Mouse (Mus musculus) midbrain, embryonic 14.5 days (tissue): Measurements from ENCODE around the gene Ccl22. TPM values are rescaled to one million over a fixed set of nuclear protein-coding genes. Genes with fewer than 3 reads are reported as not detected.
A peak's percentile ranks its signal among the peaks of the same experiment; 100 is the strongest.

Source experiments
- ATAC-seq: fragments of 200-750 bp; cut with Nextera tagmentation; 2 replicates; pipeline ENCODE4 v1.8.0; 2017; ENCODE audit warnings: moderate number of reproducible peaks, moderate library complexity; ENCODE audit not compliant: low FRiP score, low TSS enrichment
- DNase-seq: peaks from one replicate; pipeline ENCODE4 v3.0.0-alpha.2; 2015
- H3K27ac ChIP-seq: fragments of 300-500 bp; sonication (generic); replicated peaks from 2 replicates; pipeline ENCODE4 v1.5.1; 2014; ENCODE audit warnings: mild to moderate bottlenecking, low read depth, low read length, moderate library complexity
- H3K27me3 ChIP-seq: fragments of 300-500 bp; sonication (generic); 2 replicates; pipeline ENCODE4 v1.6.1; 2014; ENCODE audit warnings: low read length, control low read depth, mixed read lengths; ENCODE audit not compliant: control insufficient read depth, insufficient read depth
- H3K36me3 ChIP-seq: fragments of 300-500 bp; sonication (generic); 2 replicates; pipeline ENCODE4 v1.6.1; 2014; ENCODE audit warnings: low read length, control low read depth; ENCODE audit not compliant: control insufficient read depth, insufficient read depth
- H3K4me1 ChIP-seq: fragments of 300-500 bp; sonication (generic); 2 replicates; pipeline ENCODE4 v1.6.1; 2014; ENCODE audit warnings: mild to moderate bottlenecking, antibody characterized with exemption, low read length, control low read depth; ENCODE audit not compliant: control insufficient read depth, insufficient read depth
- H3K4me2 ChIP-seq: fragments of 300-500 bp; sonication (generic); 2 replicates; pipeline ENCODE4 v1.6.1; 2014; ENCODE audit warnings: mild to moderate bottlenecking, low read length, moderate library complexity
- H3K4me3 ChIP-seq: fragments of 300-500 bp; sonication (generic); replicated peaks from 2 replicates; pipeline ENCODE4 v1.5.1; 2014; ENCODE audit warnings: low read depth, low read length
- H3K9ac ChIP-seq: fragments of 300-500 bp; sonication (generic); replicated peaks from 2 replicates; pipeline ENCODE4 v1.6.1; 2014; ENCODE audit warnings: mild to moderate bottlenecking, low read length, moderate library complexity
- H3K9me3 ChIP-seq: fragments of 300-500 bp; sonication (generic); 2 replicates; pipeline ENCODE4 v1.6.1; 2016; ENCODE audit warnings: low read length, control low read depth, mixed read lengths; ENCODE audit not compliant: control insufficient read depth
- WGBS: fragments of 180-500 bp; shearing (Covaris S2); extraction: QIAGEN DNeasy Blood & Tissue Kit; methylation state at CpG from one replicate; pipeline ENCODE4 v1.1.7; 2014; 5-methylcytosine and 5-hydroxymethylcytosine counted together
- polyA plus RNA-seq: library from polyadenylated mRNA; unstranded; fragments of >200 nt; fragmentation: Nextera tagmentation; extraction: Ambion mirVana; gene quantifications from 2 replicates; pipeline ENCODE4 v1.2.1, GENCODE M21; 2014

Gene Ccl22
- polyA plus RNA-seq, 1 experiment from 2014 or later = 0.67 TPM

- peak overlapping the region; percentile 45 for H3K4me3 ChIP-seq
- peak overlapping the region; percentile 81 for H3K27ac ChIP-seq
- peak; percentile 92 for ATAC-seq
- no peaks in the 10 kb centered on the region for H3K36me3 ChIP-seq
- peak; percentile 99 for DNase-seq
- H3K4me1 ChIP-seq = no peaks in the 10 kb centered on the region
- H3K4me2 ChIP-seq = peak overlapping the region; percentile 62
- under 1% methylated on average over 35 of the region's 35 CpGs for WGBS
- no peaks in the 10 kb centered on the region for H3K9me3 ChIP-seq
- H3K27me3 ChIP-seq = no peaks in the 10 kb centered on the region
- peak overlapping the region; percentile 49 for H3K9ac ChIP-seq
These were observed 41.3 kb upstream of the Ccl22 start for GRCm38 (mm10) chr8:94703972-94704668.

GRCm38 (mm10) chr8:94704669-94704984 lies 40.8 kb upstream of the Ccl22 start:
- H3K4me2 ChIP-seq = peak overlapping the region; percentile 62
- peak overlapping the region; percentile 49 for H3K9ac ChIP-seq
- H3K4me1 ChIP-seq = no peaks in the 10 kb centered on the region
- H3K27ac ChIP-seq = peak overlapping the region; percentile 81
- DNase-seq = no peak
- no peaks in the 10 kb centered on the region for H3K36me3 ChIP-seq
- peak overlapping the region; percentile 45 for H3K4me3 ChIP-seq
- no peak for ATAC-seq
- WGBS = 16% methylated on average over 9 of the region's 9 CpGs
- H3K27me3 ChIP-seq = no peaks in the 10 kb centered on the region
- H3K9me3 ChIP-seq = no peaks in the 10 kb centered on the region

- H3K27me3 ChIP-seq = no peaks in the 10 kb centered on the region
- ATAC-seq (no peak), DNase-seq (no peak)
- H3K27ac ChIP-seq = no peak overlapping the region
- H3K4me1 ChIP-seq = no peaks in the 10 kb centered on the region
- no peak overlapping the region for H3K9ac ChIP-seq
- no peaks in the 10 kb centered on the region for H3K36me3 ChIP-seq
- no peak overlapping the region for H3K4me2 ChIP-seq
- H3K4me3 ChIP-seq = no peak overlapping the region
- no peaks in the 10 kb centered on the region for H3K9me3 ChIP-seq
- WGBS = 82% methylated on average over 10 of the region's 10 CpGs
These were observed 39.7 kb upstream of the Ccl22 start for GRCm38 (mm10) chr8:94705581-94706245.

GRCm38 (mm10) chr8:94706732-94707395 lies 38.5 kb upstream of the Ccl22 start:
- H3K9ac ChIP-seq = no peak overlapping the region
- 78% methylated on average over 9 of the region's 9 CpGs for WGBS

GRCm38 (mm10) chr8:94710336-94710735 lies 35.1 kb upstream of the Ccl22 start:
- DNase-seq (no peak), ATAC-seq (no peak)
- no peak overlapping the region for H3K9ac ChIP-seq
- H3K27me3 ChIP-seq = no peaks in the 10 kb centered on the region
- H3K4me3 ChIP-seq = no peak overlapping the region
- H3K4me2 ChIP-seq = no peak overlapping the region
- H3K4me1 ChIP-seq = no peaks in the 10 kb centered on the region
- no peak overlapping the region for H3K27ac ChIP-seq
- H3K9me3 ChIP-seq = no peaks in the 10 kb centered on the region
- 58% methylated on average over 8 of the region's 8 CpGs for WGBS
- no peaks in the 10 kb centered on the region for H3K36me3 ChIP-seq

More at GRCm38 (mm10) chr8:94706732-94707395, 38.5 kb upstream of the Ccl22 start:
- Histone ChIP-seq H3K36me3 (no peaks in the 10 kb centered on the region), H3K4me3 (no peak overlapping the region), H3K4me2 (no peak overlapping the region), H3K27me3 (no peaks in the 10 kb centered on the region), H3K4me1 (no peaks in the 10 kb centered on the region), H3K27ac (no peak overlapping the region), H3K9me3 (no peaks in the 10 kb centered on the region)
- ATAC-seq (no peak), DNase-seq (no peak)

- H3K36me3 ChIP-seq = no peaks in the 10 kb centered on the region
- H3K27me3 ChIP-seq = no peaks in the 10 kb centered on the region
- ATAC-seq = no peak
- DNase-seq = no peak
- no peaks in the 10 kb centered on the region for H3K4me1 ChIP-seq
- H3K4me2 ChIP-seq = no peak overlapping the region
- H3K27ac ChIP-seq = no peak overlapping the region
- H3K9ac ChIP-seq = no peak overlapping the region
- H3K9me3 ChIP-seq = no peaks in the 10 kb centered on the region
- 72% methylated on average over 5 of the region's 5 CpGs for WGBS
- H3K4me3 ChIP-seq = no peak overlapping the region
These were observed 34.2 kb upstream of the Ccl22 start for GRCm38 (mm10) chr8:94711160-94711718.

- Histone ChIP-seq H3K27ac (no peak overlapping the region), H3K4me1 (no peaks in the 10 kb centered on the region), H3K4me2 (no peak overlapping the region), H3K36me3 (no peaks in the 10 kb centered on the region), H3K4me3 (no peak overlapping the region), H3K9ac (no peak overlapping the region), H3K27me3 (no peaks in the 10 kb centered on the region), H3K9me3 (no peaks in the 10 kb centered on the region)
- 18% methylated on average over 5 of the region's 5 CpGs for WGBS
- DNase-seq (no peak), ATAC-seq (no peak)
These were observed 30.8 kb upstream of the Ccl22 start for GRCm38 (mm10) chr8:94714556-94714955.

- Histone ChIP-seq H3K4me1 (no peaks in the 10 kb centered on the region), H3K9ac (no peak overlapping the region), H3K4me3 (no peak overlapping the region), H3K27ac (no peak overlapping the region), H3K4me2 (no peak overlapping the region), H3K9me3 (no peaks in the 10 kb centered on the region), H3K27me3 (no peaks in the 10 kb centered on the region), H3K36me3 (no peaks in the 10 kb centered on the region)
- DNase-seq = no peak
- no peak for ATAC-seq
- 89% methylated on average over 3 of the region's 3 CpGs for WGBS
These were observed 29.5 kb upstream of the Ccl22 start for GRCm38 (mm10) chr8:94715871-94716270.
